Mouse (Mus musculus) mouse trophoblast stem cell (cell line): Measurements from ENCODE around the gene Ptgir.

Source experiments
- in situ Hi-C, 2 experiments: fragments of 300-500 bp; cut with MseI, MboI; formaldehyde crosslinking; loops; 2 replicates in 1 of 2; 3 replicates in 1 of 2; pipeline ENCODE4 v1.15.1; 2025

The Ptgir gene

GRCm38 (mm10) chr7:16916342-16917265 lies 10.3 kb downstream of the Ptgir start:
- in situ Hi-C loops: no loop called here

GRCm38 (mm10) chr7:16917447-16917846 lies 11.2 kb downstream of the Ptgir start:
- in situ Hi-C loops: no loop called here

GRCm38 (mm10) chr7:16918014-16918413 lies 11.7 kb downstream of the Ptgir start:
- in situ Hi-C loops: no loop called here

- in situ Hi-C loops: no loop called here
Observed at GRCm38 (mm10) chr7:16918670-16919069, 12.4 kb downstream of the Ptgir start.

GRCm38 (mm10) chr7:16919395-16920149 lies 13.3 kb downstream of the Ptgir start:
- in situ Hi-C loops: loop anchor here in 1 of 2 experiments (5.0 kb wide), 1 partner anchor 32 kb away; no protein-coding TSS in a partner anchor

GRCm38 (mm10) chr7:16920150-16920579 lies 13.9 kb downstream of the Ptgir start:
- in situ Hi-C loops: loop anchor here in 1 of 2 experiments (5.0 kb wide), 1 partner anchor 33 kb away; no protein-coding TSS in a partner anchor

- in situ Hi-C loops: loop anchor here in 1 of 2 experiments (5.0 kb wide), 1 partner anchor 34 kb away; no protein-coding TSS in a partner anchor
Observed at GRCm38 (mm10) chr7:16920818-16921791, 14.8 kb downstream of the Ptgir start.

GRCm38 (mm10) chr7:16921881-16922335 lies 15.6 kb downstream of the Ptgir start:
- in situ Hi-C loops: loop anchor here in 1 of 2 experiments (5.0 kb wide), 1 partner anchor 35 kb away; no protein-coding TSS in a partner anchor

GRCm38 (mm10) chr7:16922360-16922973 lies 16.2 kb downstream of the Ptgir start:
- in situ Hi-C loops: loop anchor here in 1 of 2 experiments (5.0 kb wide), 1 partner anchor 35 kb away; no protein-coding TSS in a partner anchor

GRCm38 (mm10) chr7:16923283-16924036 lies 17.2 kb downstream of the Ptgir start:
- in situ Hi-C loops: loop anchor here in 1 of 2 experiments (5.0 kb wide), 1 partner anchor 36 kb away; no protein-coding TSS in a partner anchor

GRCm38 (mm10) chr7:16924037-16924834 lies 17.9 kb downstream of the Ptgir start, which contains the start of gene Calm3:
Gene Calm3, minus strand, starts transcription at chr7:16924114.
- in situ Hi-C loops: loop anchor here in 1 of 2 experiments (5.0 kb wide), 1 partner anchor 37 kb away; no protein-coding TSS in a partner anchor

GRCm38 (mm10) chr7:16928341-16928740 lies 22.1 kb downstream of the Ptgir start:
- in situ Hi-C loops: no loop called here

GRCm38 (mm10) chr7:16930850-16931249 lies 24.6 kb downstream of the Ptgir start:
- in situ Hi-C loops: loop anchor here (5.0 to 10.0 kb wide), 2 partner anchors 64 to 71 kb away; partner anchors contain the start of gene Ccdc8 (in 1 of the 2)

- in situ Hi-C loops: loop anchor here (5.0 to 10.0 kb wide), 2 partner anchors 63 to 70 kb away; partner anchors contain the start of gene Ccdc8 (in 1 of the 2)
Observed at GRCm38 (mm10) chr7:16931968-16932627, 25.8 kb downstream of the Ptgir start.

- in situ Hi-C loops: loop anchor here (5.0 to 10.0 kb wide), 2 partner anchors 62 to 69 kb away; partner anchors contain the start of gene Ccdc8 (in 1 of the 2)
Observed at GRCm38 (mm10) chr7:16932704-16933577, 26.7 kb downstream of the Ptgir start.

GRCm38 (mm10) chr7:16937312-16937711 lies 31.0 kb downstream of the Ptgir start:
- in situ Hi-C loops: loop anchor here in 1 of 2 experiments (10.0 kb wide), 1 partner anchor 57 kb away; the partner anchor contains the start of gene Ccdc8
